Mouse (Mus musculus) v-Abl transformed pro-B cells (cell line): Measurements from ENCODE around the gene Ddx6.

Experiments used
- in situ Hi-C, 2 experiments: fragments of 400-800 bp; cut with MboI; formaldehyde crosslinking; loops; one replicate each; pipeline ENCODE4 v1.15.1; 2025; ENCODE audit not compliant: unreplicated experiment in 2 of 2

The Ddx6 gene

DNA sequence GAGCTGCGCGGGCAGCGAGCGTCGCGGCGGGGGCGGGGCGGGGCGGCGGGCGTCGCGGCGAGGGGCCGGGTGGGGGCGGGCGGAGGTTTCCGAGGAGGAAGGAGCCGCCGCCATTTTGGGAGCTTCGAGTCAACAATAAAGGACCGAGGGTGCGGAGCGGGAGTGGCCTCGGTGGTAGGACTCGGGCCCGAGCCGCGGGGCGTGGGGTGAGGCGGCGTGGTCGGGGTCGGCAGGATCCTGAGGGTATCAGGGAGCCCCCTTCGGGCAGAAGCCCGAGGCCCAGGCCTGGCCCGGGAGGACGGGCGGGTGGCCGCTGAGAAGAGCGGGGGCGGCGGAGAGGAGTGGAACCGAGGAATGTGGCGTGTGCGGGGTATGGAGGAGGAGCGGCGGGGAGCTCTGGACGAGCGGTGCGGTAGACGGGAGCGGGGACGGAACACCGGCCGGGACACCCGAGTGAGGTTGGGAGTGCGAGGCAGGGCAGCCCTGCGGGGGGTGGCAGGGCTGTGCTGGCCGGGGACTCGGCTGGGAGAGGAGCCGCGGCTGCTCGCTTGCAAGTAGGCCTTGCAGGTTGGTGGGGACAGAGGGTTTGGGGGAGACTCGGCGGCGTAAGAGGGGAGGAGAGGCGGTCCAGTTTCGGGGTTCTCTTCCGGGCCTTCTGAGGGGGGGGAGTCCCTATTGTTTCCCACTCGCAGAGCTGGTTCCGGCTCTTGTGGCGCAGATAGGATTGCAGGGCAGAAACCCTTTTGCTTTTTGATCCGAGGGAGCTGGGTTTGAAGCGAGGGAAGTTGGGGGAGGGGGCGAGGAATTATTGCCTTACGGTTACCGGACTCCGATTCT lies at the start of gene Ddx6:
Gene Ddx6, plus strand, starts transcription at position 114 of the 837 bp plus-strand sequence.
- in situ Hi-C loops, result loop anchor here (5.0 kb wide), 3 partner anchors 42 to 93 kb away; no protein-coding TSS in a partner anchor

DNA sequence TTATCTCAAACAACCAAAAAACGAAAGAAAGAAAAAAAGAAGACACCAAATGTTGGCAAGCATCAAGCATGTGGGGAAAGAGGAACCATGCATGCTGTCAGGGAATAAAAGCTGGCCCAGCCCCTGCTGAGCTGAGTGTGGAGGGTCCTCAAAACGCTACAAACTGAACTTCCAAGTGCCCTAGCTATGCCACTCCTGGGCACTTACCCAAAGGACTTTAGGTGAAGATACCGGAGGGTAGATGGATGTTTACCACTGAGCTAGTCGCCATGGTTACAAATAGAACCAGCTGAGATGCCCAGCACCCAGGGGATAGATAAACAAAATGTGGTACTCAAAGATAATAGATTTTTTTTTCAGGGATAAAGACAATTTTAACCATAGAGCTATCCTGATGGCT lies 43.1 kb upstream of the Ddx6 start, which contains the start of gene Cxcr5:
Gene Cxcr5, minus strand, starts transcription at position 281 of the 400 bp plus-strand sequence.
- in situ Hi-C loops, result no loop called here

DNA sequence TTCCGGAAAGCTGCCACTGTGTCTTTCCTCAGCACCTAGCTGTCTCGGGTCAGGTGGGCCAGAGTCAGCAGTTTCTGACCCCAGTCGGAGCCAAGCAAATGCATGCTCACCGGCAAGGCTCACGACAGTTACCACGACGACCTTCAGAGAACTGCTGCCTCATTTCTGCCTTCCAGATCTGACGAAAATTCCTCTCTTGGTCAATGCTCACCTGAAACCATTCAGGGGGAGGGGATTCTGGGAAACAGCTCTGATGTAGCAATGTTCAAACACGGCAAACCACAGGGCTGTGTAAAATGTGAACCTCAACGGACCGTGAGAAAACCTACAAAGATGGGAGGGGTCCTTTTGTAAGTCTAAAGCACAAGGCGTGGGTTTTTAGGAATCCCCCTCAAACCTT lies 41.8 kb upstream of the Ddx6 start:
- in situ Hi-C loops, result no loop called here

DNA sequence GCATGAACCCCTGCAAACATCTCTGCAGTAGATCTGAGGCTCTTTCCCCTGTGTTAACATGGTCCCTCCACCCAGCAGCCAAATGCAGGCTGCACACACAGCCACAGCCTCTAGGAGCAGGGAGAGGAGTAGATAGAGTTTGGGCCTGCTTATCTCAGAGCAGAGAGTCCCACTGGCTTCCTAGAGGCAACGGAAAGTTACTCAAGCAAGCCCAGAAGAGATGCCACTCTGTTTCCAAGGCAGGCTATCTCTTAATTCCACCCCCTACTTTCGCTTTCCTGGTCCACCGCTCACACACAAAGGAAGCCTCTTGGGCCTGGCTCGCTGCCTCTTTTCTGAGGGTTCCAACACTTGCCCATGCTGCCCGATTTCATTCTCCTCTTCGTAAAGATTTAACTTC lies 39.3 kb upstream of the Ddx6 start:
- in situ Hi-C loops, result no loop called here

DNA sequence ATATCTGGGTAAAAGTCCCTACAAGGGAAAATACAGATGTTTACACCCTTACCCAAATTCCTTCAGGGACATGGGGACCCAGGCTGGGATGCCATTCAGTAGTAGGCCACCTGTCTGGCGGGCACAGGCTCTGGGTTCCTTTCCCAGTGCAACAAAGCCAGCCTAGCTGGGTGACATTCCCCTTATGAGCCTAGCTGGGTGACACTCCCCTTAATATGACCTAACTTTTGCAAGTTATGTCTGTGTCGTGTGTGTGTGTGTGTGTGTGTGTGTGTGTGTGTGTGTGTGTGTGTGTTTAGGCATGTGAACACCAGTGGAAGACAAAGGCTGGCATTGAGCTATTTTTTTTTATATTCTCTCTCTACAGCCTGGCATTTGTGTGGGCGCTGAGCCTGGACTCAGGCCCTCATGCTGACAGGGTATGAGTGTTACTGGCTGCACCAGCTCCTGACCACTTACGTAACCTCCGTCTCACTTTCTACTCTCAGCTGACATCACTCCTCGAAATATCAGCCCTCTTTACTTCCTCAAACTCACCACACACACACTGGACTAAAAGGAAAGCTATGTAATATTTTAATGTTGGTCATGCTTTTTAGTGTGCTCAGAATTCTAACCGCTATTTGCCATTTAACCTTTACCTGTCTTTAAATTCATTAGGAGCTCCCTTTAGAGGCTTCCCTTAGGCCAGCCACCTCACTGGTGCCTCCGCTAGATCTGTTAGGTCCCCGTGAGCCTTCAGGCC lies 37.2 kb upstream of the Ddx6 start:
- in situ Hi-C loops, result no loop called here

DNA sequence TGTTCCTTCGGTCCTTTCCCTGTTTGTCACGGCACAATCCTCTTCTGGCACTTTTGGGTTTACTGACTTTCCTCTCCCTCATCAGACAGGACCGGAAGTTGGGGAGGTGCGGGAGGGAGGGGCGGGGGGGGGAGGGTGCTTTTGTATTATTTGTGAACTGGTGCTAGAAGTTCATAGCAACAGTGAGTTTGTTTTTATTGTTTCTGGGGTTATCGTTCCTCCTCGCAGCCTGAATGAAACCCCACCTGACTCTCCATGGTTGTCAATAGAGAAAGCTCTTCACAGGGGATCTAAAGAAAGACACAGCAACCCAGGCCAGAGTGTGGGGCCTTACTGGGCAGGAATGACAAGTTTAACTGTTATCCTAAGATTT lies 36.6 kb upstream of the Ddx6 start:
- in situ Hi-C loops, result no loop called here

DNA sequence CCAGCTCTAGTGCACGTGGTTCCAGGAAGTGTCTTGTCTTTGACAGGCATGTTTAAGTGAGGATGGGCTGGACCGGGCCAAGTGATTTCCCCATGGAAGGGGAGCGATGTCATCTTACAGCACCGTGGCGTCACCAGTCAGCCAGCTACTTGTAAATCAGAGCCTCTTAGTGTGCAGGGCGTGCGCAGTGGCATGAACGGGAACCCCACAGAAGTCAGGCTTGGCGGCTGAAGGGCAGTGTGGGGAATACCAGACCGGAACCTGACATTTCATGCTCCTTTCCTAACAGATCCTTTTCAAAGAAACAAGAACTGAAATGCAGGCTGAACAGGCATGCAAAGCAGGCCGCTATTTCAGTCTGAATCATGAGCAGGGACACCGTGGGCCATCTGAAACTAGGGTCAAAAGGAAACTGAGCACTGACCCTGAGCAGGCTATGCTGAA lies 33.7 kb upstream of the Ddx6 start:
- in situ Hi-C loops, result loop anchor here in 1 of 2 experiments (10.0 kb wide), 1 partner anchor 46 kb away; no protein-coding TSS in a partner anchor

DNA sequence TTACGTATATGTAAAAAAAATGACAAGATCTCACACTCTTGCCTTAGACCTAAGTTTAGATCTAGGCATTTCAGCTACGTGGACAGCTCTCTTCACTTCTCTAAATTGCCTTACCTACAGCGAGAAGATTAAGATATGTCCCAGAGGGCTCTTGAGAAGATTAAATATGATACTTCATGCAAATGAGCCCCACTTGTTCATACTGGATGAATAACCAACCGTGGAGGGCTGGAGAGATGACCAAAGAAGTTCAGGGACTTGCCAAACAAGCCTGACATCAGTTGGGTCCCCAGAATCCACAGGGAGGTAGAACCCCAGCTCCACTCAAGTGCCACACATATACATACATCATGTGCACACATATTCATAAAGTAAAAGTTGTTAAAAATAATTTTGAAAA lies 31.4 kb upstream of the Ddx6 start:
- in situ Hi-C loops, result loop anchor here in 1 of 2 experiments (10.0 kb wide), 1 partner anchor 49 kb away; no protein-coding TSS in a partner anchor

DNA sequence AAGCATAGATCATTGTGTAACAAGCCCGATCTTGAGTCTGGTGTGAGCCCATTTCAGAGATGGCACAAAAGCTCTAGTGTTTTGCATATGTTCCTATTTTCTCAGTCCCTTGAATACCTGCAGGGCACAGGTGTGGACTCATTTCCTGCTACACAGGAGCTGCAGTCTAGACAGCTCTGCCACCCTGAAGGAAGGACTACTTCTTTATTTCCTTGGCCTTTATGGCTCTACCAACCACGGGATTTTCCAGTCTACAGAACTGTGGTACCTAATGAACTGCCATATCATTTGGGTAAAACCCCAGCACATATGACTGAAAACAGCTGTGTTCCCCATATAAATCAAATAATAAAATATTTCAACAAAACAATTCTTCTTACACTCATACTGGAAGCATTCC lies 29.6 kb upstream of the Ddx6 start:
- in situ Hi-C loops, result loop anchor here (5.0 to 10.0 kb wide), 2 partner anchors 48 to 50 kb away; no protein-coding TSS in a partner anchor

DNA sequence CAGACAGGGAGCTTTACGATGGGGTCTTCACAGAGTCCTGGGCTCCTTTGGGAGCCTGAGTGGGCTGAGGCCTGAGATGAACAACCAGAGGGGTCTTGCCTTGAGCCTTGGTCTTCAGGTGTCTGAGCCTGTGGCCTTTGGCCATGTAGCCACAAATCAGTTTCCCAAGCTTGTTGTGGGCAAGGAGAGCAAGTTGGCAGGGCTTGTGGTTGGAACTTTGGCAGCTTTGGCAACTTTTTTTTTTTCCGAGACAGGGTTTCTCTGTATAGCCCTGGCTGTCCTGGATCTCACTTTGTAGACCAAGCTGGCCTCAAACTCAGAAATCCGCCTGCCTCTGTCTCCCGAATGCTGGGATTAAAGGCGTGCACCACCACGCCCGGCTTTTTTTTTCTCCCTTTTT lies 28.6 kb upstream of the Ddx6 start:
- in situ Hi-C loops, result loop anchor here (5.0 to 10.0 kb wide), 2 partner anchors 49 to 51 kb away; no protein-coding TSS in a partner anchor

DNA sequence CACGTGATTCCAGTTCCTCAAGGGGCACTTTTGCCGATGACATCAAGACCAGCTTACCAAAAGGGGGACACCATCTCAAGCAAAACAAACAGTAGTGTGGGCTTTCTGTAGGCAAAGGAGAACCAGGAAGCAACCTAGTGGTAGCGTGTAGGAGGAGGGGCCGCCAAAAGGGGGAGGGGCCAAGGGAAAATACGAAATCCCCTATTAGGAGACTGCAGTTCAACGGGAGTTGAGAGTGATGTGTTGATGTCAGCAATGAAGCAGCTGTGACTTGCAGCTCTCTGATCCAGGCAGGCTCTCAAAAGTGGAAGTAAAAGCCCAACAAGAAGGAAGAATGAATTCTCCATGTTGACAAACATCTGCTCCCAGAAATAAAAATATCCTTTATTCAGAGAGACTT lies 25.3 kb upstream of the Ddx6 start:
- in situ Hi-C loops, result loop anchor here (5.0 to 10.0 kb wide), 2 partner anchors 52 to 55 kb away; no protein-coding TSS in a partner anchor

DNA sequence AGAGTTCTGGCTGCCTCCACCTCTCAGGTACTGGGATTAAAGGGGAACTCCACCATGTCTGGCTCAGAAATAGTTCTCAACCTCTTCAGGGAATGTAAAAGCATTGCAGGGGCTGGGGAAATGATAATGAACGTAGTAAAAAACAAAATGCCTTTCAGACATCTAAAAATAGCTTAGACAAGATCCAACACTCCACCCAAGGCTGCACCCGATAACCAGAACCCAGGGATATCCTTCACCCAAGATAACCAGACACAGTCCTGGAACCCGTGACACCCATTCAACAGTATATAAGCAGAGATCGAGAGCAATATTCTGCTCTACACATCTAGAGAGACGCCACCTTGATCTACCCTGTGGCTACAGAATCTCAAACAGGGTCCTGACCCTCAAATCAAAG lies 24.6 kb upstream of the Ddx6 start:
- in situ Hi-C loops, result no loop called here

DNA sequence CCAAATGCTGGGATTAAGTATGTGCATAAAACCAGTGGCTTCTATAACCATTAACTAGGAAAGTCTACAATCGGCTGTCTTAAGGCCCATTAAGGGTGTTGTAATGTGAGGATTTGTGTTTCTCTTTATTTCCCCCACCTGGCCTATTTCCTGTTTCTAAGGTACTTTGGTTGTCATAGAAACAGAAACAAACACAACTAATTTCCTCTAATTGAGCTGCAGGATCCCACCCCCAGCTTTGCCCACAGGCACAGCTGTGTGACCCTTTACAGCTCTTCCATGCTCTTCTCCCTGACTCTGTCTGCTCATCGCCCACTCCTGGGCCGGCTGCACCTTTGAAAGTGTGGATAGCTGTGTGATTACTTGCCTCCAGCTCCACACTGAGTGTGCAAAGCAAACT lies 23.3 kb upstream of the Ddx6 start:
- in situ Hi-C loops, result no loop called here

DNA sequence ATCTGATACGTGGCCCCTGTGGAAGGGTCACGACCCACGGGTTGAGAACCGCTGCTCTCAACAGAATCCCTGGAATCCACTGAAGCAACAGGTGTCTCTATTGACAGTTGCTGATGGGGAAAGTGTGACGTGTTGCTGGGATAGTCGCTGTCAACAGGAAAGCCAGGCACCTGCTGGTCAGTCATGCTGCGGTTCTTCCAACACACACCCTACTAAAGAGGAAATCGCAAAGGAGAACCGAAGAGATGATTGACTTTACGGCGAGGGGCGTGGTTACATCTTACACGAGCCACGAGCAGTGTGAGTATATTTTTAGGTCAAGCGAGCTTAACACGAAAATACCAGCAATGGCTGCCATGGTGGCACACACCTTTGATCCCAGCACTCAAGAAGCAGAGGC lies 22.3 kb upstream of the Ddx6 start:
- in situ Hi-C loops, result no loop called here

DNA sequence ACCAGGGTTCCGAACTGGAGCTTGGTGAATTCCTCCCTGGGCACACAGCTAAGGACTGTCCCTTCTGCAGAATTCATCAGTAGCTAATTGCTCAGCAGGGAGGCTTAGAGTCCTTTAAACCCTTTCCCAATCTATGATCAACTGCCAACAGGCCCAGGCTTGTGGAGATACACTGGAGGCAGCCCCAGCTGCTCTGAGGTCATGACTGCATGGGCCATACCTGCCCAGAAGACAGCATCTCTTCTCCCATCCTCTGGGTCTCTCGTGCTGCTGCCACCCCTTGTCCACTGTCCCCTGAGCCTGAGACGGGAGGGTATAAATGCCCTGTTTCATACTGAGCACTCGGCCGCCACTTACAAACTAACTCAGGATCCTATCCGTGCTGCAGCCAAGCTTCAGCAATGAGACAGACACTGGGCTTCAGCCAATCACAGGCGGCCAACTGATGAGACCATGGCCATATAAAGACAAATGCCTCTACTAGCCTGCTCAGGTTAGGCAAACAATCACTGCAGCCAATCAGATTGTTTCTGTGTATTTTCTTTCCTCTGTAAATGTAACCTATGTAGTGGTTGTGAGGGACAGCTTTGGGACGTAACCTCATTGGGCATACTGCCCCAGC lies 17.9 kb upstream of the Ddx6 start:
- in situ Hi-C loops, result no loop called here

DNA sequence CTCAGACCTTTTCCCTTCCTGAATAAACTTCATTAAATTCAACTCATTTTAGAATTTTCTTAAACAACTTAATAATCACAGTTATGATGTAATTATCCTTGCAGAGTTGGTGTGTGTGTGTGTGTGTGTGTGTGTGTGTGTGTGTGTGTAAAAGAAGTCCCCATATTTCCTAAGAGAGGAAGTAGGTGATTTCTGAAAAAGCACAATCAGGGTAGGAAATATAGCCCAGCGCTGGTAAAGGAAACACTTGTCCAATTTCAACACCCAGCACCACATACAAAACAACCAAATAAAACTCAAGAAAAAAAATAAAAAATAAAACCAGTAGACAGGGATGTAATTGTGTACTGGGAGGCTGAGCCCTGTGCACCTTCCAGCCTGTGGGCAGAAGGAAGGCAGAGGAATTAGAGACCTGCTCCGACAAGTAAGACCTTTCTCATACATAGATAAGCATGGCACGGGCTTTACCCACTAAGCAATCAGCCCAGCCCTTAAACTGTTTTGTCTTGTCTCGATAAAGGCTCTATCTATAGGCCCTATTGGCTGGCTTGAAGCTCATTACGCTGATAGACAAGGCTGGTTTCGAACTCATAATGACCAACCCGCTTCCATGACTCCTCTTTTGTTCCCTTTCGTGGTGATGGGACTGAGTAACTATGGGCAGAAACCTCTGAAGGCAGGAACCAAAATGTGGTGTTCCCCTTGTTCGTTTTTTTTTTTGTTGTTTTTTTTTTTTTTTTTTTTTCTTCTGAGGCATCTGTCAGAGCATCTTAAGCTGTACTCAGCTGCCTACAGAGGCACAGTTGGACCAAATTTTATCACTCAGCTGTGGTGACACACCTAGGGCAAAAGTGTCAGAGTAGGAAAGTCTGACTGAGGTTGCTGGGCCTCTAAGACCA lies 17.2 kb upstream of the Ddx6 start:
- in situ Hi-C loops, result no loop called here

DNA sequence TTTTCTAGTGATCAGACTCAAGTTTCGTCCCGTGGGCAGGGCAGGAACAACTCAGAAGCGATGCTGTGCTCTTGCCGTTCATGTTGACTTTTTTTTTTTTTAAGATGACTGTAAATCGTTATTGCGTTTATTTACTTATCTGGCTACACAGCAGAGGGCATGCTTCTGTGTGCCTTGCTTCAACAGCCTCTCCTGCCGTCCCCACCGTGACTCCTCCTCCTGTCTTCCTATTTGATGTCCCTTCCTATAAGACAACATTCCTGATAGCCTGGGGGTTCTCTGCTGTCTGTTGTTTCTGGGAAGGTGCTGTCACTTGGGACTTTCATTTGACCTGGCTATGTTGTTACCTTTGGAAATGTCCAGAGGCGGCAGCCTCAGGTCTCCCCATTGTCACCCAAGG lies 16.1 kb upstream of the Ddx6 start:
- in situ Hi-C loops, result no loop called here

DNA sequence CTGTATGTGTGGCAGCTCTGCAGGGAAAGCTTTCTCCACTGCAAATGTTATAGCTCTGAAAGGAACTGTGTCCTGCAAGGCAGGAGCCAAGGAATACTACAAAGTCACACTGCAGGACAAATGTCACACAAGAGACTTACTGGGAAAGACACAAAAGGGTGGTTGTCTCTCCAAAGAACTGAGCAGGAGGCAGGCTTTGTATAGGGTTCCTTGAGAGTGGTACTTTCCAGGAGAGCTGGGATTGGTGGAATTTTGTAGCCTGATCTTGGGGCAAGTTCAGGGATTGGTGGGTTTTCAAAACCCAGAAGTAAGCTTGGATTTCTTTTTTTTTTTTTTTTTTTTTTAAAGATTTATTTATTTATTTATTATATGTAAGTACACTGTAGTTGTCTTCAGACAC lies 15.6 kb upstream of the Ddx6 start:
- in situ Hi-C loops, result no loop called here

DNA sequence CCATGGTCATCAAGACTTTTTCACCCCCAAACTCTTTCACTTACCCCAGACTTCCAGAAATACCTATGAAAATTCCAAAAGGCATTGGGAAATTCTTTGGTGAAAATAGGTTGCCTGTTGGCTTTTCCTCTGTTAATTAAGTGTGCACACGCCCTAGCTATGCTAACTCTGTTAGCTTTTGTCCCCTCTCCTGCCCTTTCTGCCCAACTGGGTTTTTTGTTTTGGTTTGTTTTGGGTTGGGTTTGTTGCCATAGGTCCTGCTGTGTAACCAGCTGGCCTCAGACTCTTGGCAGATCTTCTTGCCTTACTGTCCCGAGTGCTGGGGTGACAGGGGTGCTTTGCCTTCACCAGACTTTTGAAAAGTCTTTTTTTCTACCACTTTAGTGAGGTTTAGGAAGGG lies 13.7 kb upstream of the Ddx6 start:
- in situ Hi-C loops, result no loop called here

DNA sequence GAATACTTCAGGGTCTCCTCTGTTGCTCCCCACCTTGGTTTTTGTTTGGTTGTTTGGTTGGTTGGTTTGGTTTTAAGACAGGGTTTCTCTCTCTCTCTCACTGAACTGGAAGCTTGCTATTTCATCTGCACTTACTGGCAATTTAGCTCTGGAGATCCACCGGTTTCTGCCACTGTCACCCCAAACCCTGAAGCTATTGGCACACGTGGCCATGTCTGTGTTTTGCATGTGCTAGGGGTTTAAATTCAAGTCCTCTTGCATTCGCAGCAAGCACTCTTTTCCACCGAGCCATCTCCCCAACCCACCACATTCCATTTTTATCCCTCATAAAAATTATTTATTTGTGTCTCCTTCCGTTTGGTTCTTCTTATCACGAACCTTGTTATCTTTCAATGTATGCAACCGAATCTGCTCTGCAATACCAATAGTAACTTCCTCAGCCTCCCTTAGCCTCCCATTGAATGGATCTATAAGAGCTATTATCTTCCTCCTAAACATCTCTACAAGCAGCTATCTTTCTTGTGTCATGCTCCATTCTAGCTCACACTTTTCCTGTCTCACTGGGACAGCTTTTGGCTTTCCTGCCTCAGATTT lies 13.0 kb upstream of the Ddx6 start:
- in situ Hi-C loops, result no loop called here
